Mouse (Mus musculus) embryonic stem cell, embryonic (primary cell): ENCODE measurements around the gene Gm27021.

Experiments
- CTCF ChIA-PET, 4 experiments: fragments of 300-600 bp in 2 of 4; fragments of 350-600 bp in 2 of 4; sonication (Branson Sonifier 250); formaldehyde crosslinking; loops; one replicate each; lab custom pipeline; 2022; ENCODE audit warnings: inconsistent platforms in 2 of 4; lab: Charles Lee
- POLR2A ChIA-PET, 4 experiments: fragments of 300-600 bp in 2 of 4; fragments of 350-600 bp in 2 of 4; sonication (Branson Sonifier 250); formaldehyde crosslinking; loops; one replicate each; lab custom pipeline; 2022; ENCODE audit warnings: antibody characterized with exemption in 4 of 4, inconsistent platforms in 1 of 4; lab: Charles Lee

The Gm27021 gene

DNA sequence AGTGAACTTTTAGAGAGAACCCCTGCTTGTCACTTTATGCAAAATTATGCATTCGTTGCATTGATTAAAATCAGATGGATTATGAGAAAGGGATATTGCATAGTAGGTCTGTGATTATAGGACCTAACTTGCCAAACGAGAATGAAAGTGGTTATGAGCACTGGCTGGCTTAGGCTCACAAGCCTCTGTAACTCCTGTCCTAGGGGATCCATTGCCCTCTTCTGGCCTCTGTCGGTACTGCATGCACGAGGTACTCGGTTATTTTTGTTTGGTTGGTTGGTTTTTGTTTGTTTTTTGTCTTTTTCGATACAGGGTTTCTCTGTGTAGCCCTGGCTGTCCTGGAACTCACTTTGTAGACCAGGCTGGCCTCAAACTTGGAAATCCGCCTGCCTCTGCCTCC lies 60.0 kb downstream of the Gm27021 start:
- ChIA-PET CTCF (interaction anchor here in 3 of 4 experiments (0.8 to 3.6 kb wide), 11 partner anchors 8 to 326 kb away, joined by 3 to 18 read pairs (median 4); no protein-coding TSS in a partner anchor), POLR2A (interaction anchor here in 2 of 4 experiments (1.0 to 1.1 kb wide), 2 partner anchors 11 to 73 kb away, joined by 3 read pairs; no protein-coding TSS in a partner anchor)

DNA sequence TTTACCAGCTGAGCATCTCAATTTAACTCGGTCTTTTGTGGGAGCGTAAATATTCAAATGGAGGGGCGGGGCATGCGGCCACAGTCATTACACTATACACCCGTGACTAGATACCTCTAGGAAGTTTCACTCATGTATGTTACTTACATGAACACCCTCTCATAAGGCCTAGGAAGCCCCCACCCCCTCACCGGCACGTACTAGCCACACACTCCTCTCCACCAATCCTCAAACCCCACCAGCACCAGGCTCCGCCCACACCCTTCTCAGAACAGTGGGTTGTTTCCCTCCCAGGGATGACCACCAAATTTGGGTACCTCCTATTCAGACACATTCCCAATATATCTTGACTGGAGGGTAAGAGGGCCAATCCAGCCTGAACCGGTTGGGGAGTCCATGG lies 60.4 kb downstream of the Gm27021 start:
- POLR2A ChIA-PET: interaction anchor here in 1 of 4 experiments (0.6 kb wide), 1 partner anchor 65 kb away, joined by 3 read pairs; no protein-coding TSS in a partner anchor
- CTCF ChIA-PET: interaction anchor here in 1 of 4 experiments (1.0 kb wide), 1 partner anchor 11 kb away, joined by 4 read pairs; no protein-coding TSS in a partner anchor

GRCm38 (mm10) chr8:120602672-120603071 lies 65.2 kb downstream of the Gm27021 start:
- CTCF ChIA-PET: interaction anchor here in 3 of 4 experiments (0.6 to 1.6 kb wide), 25 partner anchors 8 to 424 kb away, joined by 3 to 16 read pairs (median 4); partner anchors contain the start of gene Gins2 (in 1 of the 3)
- POLR2A ChIA-PET: interaction anchor here in 3 of 4 experiments (0.6 to 1.4 kb wide), 21 partner anchors 9 to 302 kb away, joined by 3 to 12 read pairs (median 3); partner anchors contain the start of gene Gins2 (in 2 of the 3)

DNA sequence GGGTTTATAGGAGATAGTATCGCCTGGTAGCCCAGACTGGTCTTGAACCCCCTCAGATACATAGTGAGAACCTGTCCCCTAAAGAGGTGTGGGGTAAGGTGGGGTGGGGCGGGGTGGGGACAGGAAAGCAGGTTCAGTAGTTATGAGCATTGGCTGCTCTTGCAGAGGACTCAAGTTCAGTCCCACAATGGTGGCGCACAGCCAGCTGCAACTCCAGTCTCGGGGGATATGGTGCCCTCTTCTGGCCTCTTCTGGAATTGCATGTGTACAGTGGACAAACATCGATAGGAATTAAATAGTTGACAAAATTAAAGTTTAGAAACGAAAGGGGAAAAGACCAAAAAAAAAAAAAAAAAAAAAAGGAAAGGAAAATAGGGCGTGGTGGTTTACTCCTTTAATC lies 68.4 kb downstream of the Gm27021 start:
- ChIA-PET POLR2A (interaction anchor here (0.6 to 1.4 kb wide), 10 partner anchors 11 to 789 kb away, joined by 3 to 9 read pairs (median 4); no protein-coding TSS in a partner anchor), CTCF (interaction anchor here (0.5 to 2.2 kb wide), 74 partner anchors 9 to 1898 kb away, joined by 3 to 23 read pairs (median 4); partner anchors contain the start of genes Gins2 (in 2 of the 4) and Fam92b (in 1 of the 4))

DNA sequence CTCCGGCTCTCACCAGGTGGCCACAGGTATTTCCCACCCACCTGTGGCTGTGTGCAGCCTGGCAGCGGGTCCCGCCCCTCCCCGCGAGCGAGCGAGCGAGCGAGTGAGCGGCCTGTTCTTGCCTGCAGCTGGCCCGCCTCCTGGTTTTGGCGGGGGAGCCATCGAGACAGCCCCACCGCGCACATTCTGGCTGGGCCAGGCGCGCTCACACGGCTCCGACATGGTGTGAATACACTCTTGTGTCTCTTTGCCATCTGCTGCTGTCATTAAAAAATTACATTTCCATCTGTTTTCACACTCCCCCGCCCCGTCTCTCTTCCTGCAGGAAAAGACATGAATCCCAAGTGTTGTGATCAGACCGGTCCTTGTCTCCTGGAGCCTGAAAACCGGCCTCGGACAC lies 69.3 kb downstream of the Gm27021 start:
- CTCF ChIA-PET: interaction anchor here (0.6 to 2.2 kb wide), 23 partner anchors 9 to 279 kb away, joined by 3 to 20 read pairs (median 5); partner anchors contain the start of gene Gins2 (in 2 of the 4)
- POLR2A ChIA-PET: interaction anchor here in 2 of 4 experiments (1.2 to 1.4 kb wide), 3 partner anchors 10 to 24 kb away, joined by 3 read pairs; no protein-coding TSS in a partner anchor

- ChIA-PET POLR2A (interaction anchor here in 3 of 4 experiments (0.5 to 1.5 kb wide), 10 partner anchors 12 to 276 kb away, joined by 3 to 4 read pairs (median 3); no protein-coding TSS in a partner anchor), CTCF (interaction anchor here (0.6 to 4.4 kb wide), 113 partner anchors 9 to 1212 kb away, joined by 3 to 36 read pairs (median 4); partner anchors contain the start of genes Cox4i1 (in 1 of the 4), Fam92b (in 1 of the 4) and Gm27021 (in 1 of the 4))
Measured at GRCm38 (mm10) chr8:120595963-120596362, 71.9 kb downstream of the Gm27021 start.

GRCm38 (mm10) chr8:120594571-120594970 lies 73.3 kb downstream of the Gm27021 start:
- CTCF ChIA-PET: interaction anchor here (0.5 to 4.4 kb wide), 78 partner anchors 8 to 1267 kb away, joined by 3 to 36 read pairs (median 4); no protein-coding TSS in a partner anchor
- POLR2A ChIA-PET: interaction anchor here in 3 of 4 experiments (0.6 to 0.8 kb wide), 3 partner anchors 13 to 194 kb away, joined by 3 to 4 read pairs (median 3); no protein-coding TSS in a partner anchor

DNA sequence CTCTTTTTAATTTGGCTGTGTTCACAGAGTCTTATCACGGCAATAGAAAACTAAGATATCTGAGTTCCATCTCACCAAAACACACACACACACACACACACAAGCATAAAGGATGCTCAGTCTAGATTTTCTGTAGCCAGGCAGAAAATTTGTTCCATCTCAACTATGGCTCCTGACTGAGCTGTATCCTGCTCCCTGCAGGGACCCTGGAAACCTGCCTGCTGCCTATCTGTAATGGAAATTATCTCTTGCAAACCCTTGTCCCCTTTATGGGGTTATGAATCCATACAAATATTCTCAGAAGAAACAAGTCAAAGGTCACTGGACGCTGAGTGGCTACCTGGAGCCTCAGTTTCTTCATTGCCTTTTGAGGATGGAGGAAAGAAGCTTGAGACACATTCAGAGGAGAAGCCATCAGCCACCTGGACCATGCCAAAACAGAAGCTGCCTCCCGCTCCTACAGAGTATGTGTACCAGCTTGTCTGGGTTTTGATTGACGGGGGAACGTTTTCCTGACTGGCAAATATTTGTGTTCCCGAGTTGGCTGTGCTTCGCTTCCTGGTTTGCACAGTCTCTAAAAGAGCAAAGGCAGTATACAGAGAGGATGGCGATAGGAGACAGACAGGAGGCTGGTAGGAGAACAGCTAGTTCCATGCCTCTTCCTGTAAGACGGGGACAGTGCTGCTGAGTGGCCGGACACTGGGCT lies 76.1 kb downstream of the Gm27021 start:
- POLR2A ChIA-PET: interaction anchor here in 2 of 4 experiments (0.6 to 1.2 kb wide), 5 partner anchors 9 to 224 kb away, joined by 3 read pairs; no protein-coding TSS in a partner anchor
- CTCF ChIA-PET: interaction anchor here in 1 of 4 experiments (1.1 to 1.5 kb wide), 3 partner anchors 21 to 265 kb away, joined by 3 to 5 read pairs (median 5); no protein-coding TSS in a partner anchor

DNA sequence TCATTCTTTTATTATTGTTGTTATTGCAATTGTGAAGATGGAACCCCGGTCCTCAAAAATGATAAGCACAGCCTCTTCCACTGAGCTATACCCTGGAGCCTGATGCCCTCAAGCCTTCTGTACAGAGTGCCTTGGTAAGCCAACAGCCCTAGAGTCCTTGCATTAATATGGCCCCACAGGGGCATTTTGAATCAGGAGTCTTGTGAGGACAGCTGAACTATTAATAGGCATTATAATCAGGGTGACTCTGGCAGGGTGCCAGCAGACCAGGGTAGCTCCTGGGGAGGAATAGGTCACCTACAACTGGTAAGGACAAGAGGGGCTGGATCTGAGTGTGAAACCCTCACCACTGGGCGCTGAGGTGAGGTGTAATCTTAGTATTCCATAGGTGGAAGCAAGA lies 78.0 kb downstream of the Gm27021 start:
- ChIA-PET CTCF (interaction anchor here (0.6 to 1.9 kb wide), 18 partner anchors 9 to 1166 kb away, joined by 3 to 13 read pairs (median 5); no protein-coding TSS in a partner anchor), POLR2A (interaction anchor here (0.6 to 1.9 kb wide), 24 partner anchors 11 to 302 kb away, joined by 3 to 12 read pairs (median 4); partner anchors contain the start of gene Irf8 (in 1 of the 4))

- POLR2A ChIA-PET: interaction anchor here (0.5 to 1.9 kb wide), 52 partner anchors 10 to 474 kb away, joined by 3 to 12 read pairs (median 3); partner anchors contain the start of genes Fam92b (in 1 of the 4), Gse1 (in 1 of the 4) and Irf8 (in 1 of the 4)
Measured at GRCm38 (mm10) chr8:120588908-120589771, 78.7 kb downstream of the Gm27021 start, which contains the start of gene Gins2. TSS of gene Gins2 (minus strand) at chr8:120589304.

DNA sequence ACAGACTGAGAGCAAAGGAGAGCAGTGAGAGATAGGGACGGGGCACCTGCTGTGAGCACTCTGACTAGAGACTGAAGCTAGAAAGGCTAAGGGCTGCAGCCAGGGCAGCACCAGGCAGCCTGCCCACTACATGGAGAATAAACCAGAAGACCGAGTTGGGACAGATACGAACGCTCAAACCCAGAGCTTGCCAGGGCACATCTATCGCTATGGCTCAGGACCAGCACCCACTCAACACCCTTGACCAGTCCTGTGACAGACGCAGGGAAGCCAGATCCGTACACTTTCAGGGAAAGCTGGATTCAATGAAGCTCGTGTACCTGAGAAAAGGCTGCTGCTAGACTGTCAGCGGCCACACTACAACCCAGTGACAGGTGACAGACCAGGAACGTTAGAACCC lies 82.4 kb downstream of the Gm27021 start:
- POLR2A ChIA-PET: interaction anchor here in 2 of 4 experiments (0.6 to 11.1 kb wide), 7 partner anchors 8 to 53 kb away, joined by 3 to 67 read pairs (median 3); no protein-coding TSS in a partner anchor
- CTCF ChIA-PET: interaction anchor here in 3 of 4 experiments (0.9 to 3.2 kb wide), 4 partner anchors 11 to 15 kb away, joined by 3 to 11 read pairs (median 5); no protein-coding TSS in a partner anchor

More at GRCm38 (mm10) chr8:120588908-120589771, 78.7 kb downstream of the Gm27021 start, which contains the start of gene Gins2:
- CTCF ChIA-PET: interaction anchor here (0.5 to 1.9 kb wide), 29 partner anchors 10 to 1166 kb away, joined by 3 to 13 read pairs (median 4); no protein-coding TSS in a partner anchor

- ChIA-PET CTCF (interaction anchor here (0.6 to 2.2 kb wide), 12 partner anchors 10 to 262 kb away, joined by 3 to 11 read pairs (median 5); no protein-coding TSS in a partner anchor), POLR2A (interaction anchor here (0.6 to 11.1 kb wide), 9 partner anchors 9 to 28 kb away, joined by 3 to 67 read pairs (median 3); no protein-coding TSS in a partner anchor)
Measured at GRCm38 (mm10) chr8:120581811-120582210, 86.1 kb downstream of the Gm27021 start.

GRCm38 (mm10) chr8:120581329-120581728 lies 86.5 kb downstream of the Gm27021 start:
- ChIA-PET CTCF (interaction anchor here (0.6 to 2.2 kb wide), 11 partner anchors 10 to 262 kb away, joined by 3 to 11 read pairs (median 5); no protein-coding TSS in a partner anchor), POLR2A (interaction anchor here in 3 of 4 experiments (0.9 to 11.1 kb wide), 9 partner anchors 9 to 21 kb away, joined by 3 to 67 read pairs (median 3); no protein-coding TSS in a partner anchor)

- POLR2A ChIA-PET: interaction anchor here in 3 of 4 experiments (0.9 to 11.1 kb wide), 6 partner anchors 10 to 28 kb away, joined by 3 to 67 read pairs (median 4); no protein-coding TSS in a partner anchor
- CTCF ChIA-PET: interaction anchor here in 3 of 4 experiments (0.6 to 1.9 kb wide), 7 partner anchors 9 to 952 kb away, joined by 3 to 11 read pairs (median 4); no protein-coding TSS in a partner anchor
Measured at GRCm38 (mm10) chr8:120580336-120581000, 87.4 kb downstream of the Gm27021 start.

- ChIA-PET POLR2A (interaction anchor here in 2 of 4 experiments (1.1 to 11.1 kb wide), 8 partner anchors 9 to 69 kb away, joined by 3 to 67 read pairs (median 4); partner anchors contain the start of gene Gins2 (in 2 of the 2)), CTCF (interaction anchor here (0.5 to 2.2 kb wide), 8 partner anchors 16 to 122 kb away, joined by 3 to 14 read pairs (median 4); no protein-coding TSS in a partner anchor)
Measured at GRCm38 (mm10) chr8:120577821-120578220, 90.1 kb downstream of the Gm27021 start.
